Mouse (Mus musculus): ENCODE data around the gene Zfp148.

GRCm38 (mm10) chr16:33531184-33531583 is 150.5 kb downstream of the Zfp148 start:
- TF ChIP-seq POLR2A (IDR thresholded peaks at IDR 0.05; ENCODE audit: borderline replicate concordance, control insufficient read depth, low read depth, low read length) (no peak), CTCF (IDR thresholded peaks at IDR 0.05; ENCODE audit: control insufficient read depth, insufficient read depth, low read length) (no peak)
